Mouse (Mus musculus) megakaryocyte, embryonic 14.5 days (primary cell): ENCODE results near the gene Efnb1. TPM values are rescaled to one million over a fixed set of nuclear protein-coding genes. Genes with fewer than 3 reads are reported as not detected.
"Not testable (repeated sequence)": the region's sequence is repeated elsewhere in the genome, so short reads cannot be mapped to it uniquely, and the experiment has no call there.

ENCODE experiments used
- H3K27me3 ChIP-seq: replicated peaks from 2 replicates; pipeline ENCODE3; 2012; ENCODE audit warnings: inconsistent platforms
- H3K36me3 ChIP-seq: replicated peaks from 2 replicates; pipeline ENCODE3; 2012; ENCODE audit warnings: low read length, inconsistent platforms, mixed read lengths
- H3K4me1 ChIP-seq: 2 replicates; pipeline ENCODE4 v1.6.1; 2012; ENCODE audit warnings: inconsistent platforms
- H3K4me3 ChIP-seq: replicated peaks from 2 replicates; pipeline ENCODE3; 2012; ENCODE audit warnings: moderate library complexity, mild to moderate bottlenecking, inconsistent platforms
- H3K9me3 ChIP-seq: 2 replicates; pipeline ENCODE4 v1.6.1; 2012; ENCODE audit warnings: inconsistent platforms
- FLI1 ChIP-seq: IDR thresholded peaks from 2 replicates; pipeline ENCODE4 v1.6.1; 2012; ENCODE audit warnings: low read length, inconsistent platforms, mixed read lengths
- GATA1 ChIP-seq: IDR thresholded peaks from 3 replicates; pipeline ENCODE4 v1.6.1; 2012; ENCODE audit warnings: mixed read lengths, low read length, inconsistent platforms, borderline replicate concordance
- polyA plus RNA-seq: library from polyadenylated mRNA; stranded (reverse); fragments of >175 nt; gene quantifications from 2 replicates; pipeline ENCODE4 v1.2.3, GENCODE M21; 2012; ENCODE audit warnings: low replicate concordance; ENCODE audit not compliant: insufficient read depth

Efnb1 gene
- 8.6 and 12.4 TPM in 2 replicates for polyA plus RNA-seq

DNA sequence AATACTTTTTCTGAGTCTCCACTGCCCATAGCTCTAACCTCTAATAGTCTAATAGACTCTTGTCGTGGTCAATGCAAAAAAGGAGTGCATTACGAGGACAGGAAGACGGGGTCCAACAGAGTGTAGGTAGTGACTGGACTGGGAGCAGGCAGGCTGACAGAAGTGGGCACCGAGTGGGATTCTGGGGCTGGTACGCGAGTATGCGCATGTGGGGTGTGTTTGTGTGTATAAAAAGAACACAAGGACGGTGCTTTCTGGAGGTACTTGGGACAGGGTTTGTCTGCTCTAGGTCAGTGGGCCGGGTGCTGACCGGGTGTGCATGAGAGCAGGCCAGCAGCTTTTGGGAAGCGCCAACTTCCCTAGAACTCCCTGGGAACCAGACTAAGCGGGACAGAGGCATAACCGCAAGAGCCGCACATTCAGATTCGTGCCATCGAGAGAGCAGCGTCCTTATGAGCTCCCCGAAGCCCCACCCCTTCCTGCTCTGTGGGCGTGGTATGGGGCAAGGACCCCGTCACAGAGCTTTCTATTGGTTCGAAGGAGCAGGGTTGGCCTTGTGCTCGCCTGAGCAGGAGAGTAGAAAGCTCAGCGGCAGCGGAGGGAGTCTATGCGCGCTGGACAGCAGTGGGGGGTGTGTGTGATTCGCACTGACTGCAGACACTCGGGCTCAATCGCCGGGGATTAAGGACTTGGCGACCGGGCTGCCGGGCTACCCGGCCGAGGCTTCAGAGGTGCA is at the start of gene Efnb1:
TSS of gene Efnb1 (plus strand) at position 608 of the 736 bp plus-strand sequence.
- no peaks in the 10 kb centered on the region for H3K36me3 ChIP-seq
- H3K4me1 ChIP-seq: peaks cover 37% of the 10 kb centered on the region
- TF ChIP-seq FLI1: no peak
- TF ChIP-seq GATA1: no peak
- H3K27me3 ChIP-seq: peaks cover 60% of the 10 kb centered on the region
- H3K4me3 ChIP-seq: peak within 1 kb of the TSS; percentile 93
- H3K9me3 ChIP-seq: peaks cover 14% of the 10 kb centered on the region

DNA sequence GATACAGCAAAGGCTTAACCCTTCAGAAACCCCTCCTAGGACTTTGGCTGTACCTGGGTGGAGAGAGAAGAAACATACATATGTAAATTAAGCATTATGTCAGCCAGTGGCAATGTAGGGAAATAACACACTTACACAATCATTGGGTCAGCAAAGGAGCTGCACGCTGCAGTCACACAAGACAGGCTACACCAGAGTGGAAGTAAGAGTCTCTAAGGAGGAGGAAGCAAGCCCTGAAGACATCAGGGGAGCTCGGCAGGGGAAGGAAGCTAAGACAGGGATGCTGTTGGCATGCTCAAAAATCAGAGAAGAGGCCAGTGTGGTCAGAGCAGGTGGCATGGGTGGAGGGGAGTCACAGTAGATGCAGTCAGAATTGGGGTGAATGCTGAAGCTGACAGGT is 43.2 kb upstream of the Efnb1 start:
- Histone ChIP-seq H3K36me3 (no peaks in the 10 kb centered on the region), H3K27me3 (peaks cover 55% of the 10 kb centered on the region), H3K9me3 (no peaks in the 10 kb centered on the region), H3K4me3 (no peak overlapping the region), H3K4me1 (no peaks in the 10 kb centered on the region)
- no peak for TF ChIP-seq FLI1
- no peak for TF ChIP-seq GATA1

DNA sequence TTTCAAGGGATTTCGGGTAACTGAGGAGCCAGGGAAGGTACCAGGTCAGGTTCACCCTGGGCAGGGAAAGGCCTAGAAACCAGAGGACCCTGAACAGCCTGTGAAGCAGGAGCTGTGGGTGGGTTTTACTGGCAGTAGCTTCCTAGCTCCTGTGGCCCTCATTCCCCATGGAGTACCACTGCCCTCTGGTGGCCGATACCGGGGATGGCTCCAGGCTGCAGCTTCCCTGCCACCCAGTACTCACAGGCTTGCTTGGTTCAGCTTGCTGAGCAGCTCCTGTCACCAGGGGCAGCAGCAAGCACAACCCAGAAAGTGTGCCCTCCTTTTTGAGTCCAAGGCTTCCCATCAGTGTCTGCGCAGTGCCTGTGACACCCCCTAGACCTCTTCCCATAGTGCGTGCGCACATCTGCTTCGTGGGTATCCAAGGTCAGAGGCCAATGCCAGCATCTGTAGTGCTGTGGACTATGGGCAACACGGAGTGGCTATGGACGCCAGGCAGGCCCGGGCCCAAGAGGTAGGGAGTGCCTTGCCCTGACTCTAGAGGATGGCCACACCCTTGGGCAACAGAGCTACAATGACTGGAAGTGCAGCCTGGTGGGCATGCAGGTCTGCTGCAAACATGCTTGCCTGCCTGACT is 24.7 kb upstream of the Efnb1 start:
- not testable (repeated sequence) for H3K36me3 ChIP-seq, H3K4me1 ChIP-seq, H3K4me3 ChIP-seq
- peaks cover 28% of the 10 kb centered on the region for H3K27me3 ChIP-seq
- H3K9me3 ChIP-seq: peaks cover 11% of the 10 kb centered on the region

DNA sequence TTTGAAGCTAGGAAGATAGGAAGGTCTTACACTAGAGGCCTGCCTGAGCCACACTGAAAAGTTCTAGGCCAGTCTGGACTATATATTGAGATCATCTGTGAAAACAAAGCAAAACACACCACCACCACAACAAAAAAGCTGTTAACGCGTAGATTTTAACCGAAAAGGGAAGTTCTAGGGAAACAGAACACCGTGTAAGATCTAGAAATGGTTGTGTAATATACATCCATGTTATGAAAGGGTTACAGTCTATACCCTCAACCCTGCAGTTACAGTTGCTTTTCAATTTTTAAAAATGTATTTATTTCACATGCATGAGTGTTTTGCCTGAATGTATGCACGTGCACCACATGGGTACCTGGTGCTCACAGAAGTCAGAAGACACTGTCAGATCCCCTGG is 16.4 kb upstream of the Efnb1 start:
- Histone ChIP-seq H3K4me1 (no peaks in the 10 kb centered on the region), H3K27me3 (peaks cover 39% of the 10 kb centered on the region), H3K4me3 (no peak overlapping the region), H3K9me3 (no peaks in the 10 kb centered on the region), H3K36me3 (no peaks in the 10 kb centered on the region)
- TF ChIP-seq FLI1 (no peak), GATA1 (no peak)

DNA sequence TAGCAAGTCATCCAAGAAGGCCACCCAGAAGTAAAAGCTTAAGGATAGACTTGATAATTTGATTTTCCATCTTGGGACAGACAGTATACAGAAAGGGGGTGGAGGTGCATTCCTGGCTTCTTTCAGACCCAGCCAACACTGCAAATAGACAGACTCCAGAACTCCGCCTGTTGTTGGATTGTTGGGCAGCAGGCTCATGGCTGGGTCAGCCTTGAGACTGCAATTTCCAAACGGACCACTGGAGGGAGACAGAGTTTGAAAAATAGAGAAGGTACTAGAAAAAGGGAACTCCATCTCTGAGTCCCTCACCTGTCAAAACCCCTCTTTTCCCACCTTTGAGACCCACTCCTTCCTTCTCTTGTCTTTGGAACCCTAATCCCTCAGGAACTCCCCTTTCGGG is 5.9 kb upstream of the Efnb1 start:
- Histone ChIP-seq H3K4me1 (no peaks in the 10 kb centered on the region; the same call in 1 of the 2 replicates), H3K4me3 (no peak overlapping the region), H3K27me3 (peaks cover 64% of the 10 kb centered on the region), H3K9me3 (no peaks in the 10 kb centered on the region), H3K36me3 (no peaks in the 10 kb centered on the region)
- TF ChIP-seq FLI1 (no peak), GATA1 (no peak)

DNA sequence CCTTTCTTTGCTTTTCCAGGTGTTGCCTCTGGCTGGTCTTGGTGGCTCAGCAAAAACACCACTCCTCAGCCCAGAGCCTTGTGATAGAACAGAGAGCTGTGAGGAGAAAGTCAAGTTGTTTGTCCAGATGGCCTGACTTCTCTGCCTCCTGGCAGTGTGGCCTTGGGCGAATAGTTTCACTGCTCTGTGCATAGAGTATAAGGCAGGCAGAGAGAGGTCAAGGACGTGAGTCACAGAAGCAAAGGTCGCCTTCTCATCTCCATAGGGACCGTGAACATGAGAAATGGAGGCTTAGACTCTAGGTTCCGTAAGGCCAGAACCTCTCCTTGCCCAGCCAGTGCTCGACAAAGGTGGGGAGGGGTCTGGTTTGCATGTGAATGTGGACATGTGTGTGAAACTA is 3.4 kb upstream of the Efnb1 start:
- no peak overlapping the region for H3K4me3 ChIP-seq
- peaks cover 7% of the 10 kb centered on the region for H3K4me1 ChIP-seq
- TF ChIP-seq GATA1: no peak
- no peak for TF ChIP-seq FLI1
- peaks cover 14% of the 10 kb centered on the region for H3K9me3 ChIP-seq
- H3K36me3 ChIP-seq: no peaks in the 10 kb centered on the region
- H3K27me3 ChIP-seq: peaks cover 59% of the 10 kb centered on the region

DNA sequence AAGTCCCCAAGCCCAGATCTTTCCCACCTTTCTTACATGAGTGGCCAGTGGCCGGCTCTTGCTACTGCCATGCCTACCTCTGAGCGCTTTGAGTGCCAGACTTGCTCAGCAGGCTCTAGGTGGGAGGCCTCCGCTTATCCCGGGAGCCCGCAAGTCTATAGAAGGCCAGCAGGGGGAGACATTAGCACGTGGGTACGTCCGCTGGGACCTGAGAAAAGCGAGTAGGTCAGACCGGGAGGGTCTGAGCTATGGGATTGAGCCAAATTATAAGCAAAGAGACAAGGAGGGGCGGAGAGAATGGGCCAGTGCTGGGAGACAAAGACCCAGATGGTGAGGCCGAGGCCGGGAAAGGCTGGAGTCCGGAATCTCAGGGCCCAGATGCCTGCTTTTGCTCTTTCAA is 1.0 kb upstream of the Efnb1 start:
- Histone ChIP-seq H3K4me1 (peaks cover 30% of the 10 kb centered on the region), H3K27me3 (peaks cover 58% of the 10 kb centered on the region), H3K36me3 (no peaks in the 10 kb centered on the region), H3K4me3 (peak overlapping the region; percentile 93), H3K9me3 (peaks cover 14% of the 10 kb centered on the region)
- TF ChIP-seq FLI1 (no peak), GATA1 (no peak)

DNA sequence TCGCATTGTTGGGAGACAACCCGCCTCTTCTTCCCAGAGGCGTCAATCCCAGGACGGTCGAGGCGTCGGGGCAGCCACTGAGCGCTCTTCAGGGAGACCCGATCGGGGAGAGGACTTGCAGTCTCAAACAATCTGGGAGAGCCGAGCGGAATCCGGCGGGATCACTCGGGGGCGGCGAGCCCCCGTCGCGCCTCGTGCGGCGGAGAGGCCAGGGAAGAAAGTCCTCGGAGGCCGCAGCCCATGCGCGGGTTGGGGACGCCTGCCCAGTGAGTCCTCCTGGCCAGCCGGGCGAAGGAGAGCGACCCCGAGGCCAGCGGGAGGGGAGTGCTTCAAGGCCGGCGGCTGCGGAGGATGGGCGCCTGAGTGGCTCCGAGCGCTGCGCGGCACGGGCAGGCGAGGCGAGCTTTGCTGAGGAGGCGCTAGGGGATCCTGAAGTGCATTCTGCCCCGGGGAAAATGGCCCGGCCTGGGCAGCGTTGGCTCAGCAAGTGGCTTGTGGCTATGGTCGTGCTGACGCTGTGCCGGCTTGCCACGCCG is 569 bp downstream of the Efnb1 start:
- no peak for TF ChIP-seq GATA1
- no peak for TF ChIP-seq FLI1
- Histone ChIP-seq H3K4me3 (peak overlapping the region; percentile 93), H3K9me3 (peaks cover 14% of the 10 kb centered on the region), H3K27me3 (peaks cover 59% of the 10 kb centered on the region), H3K36me3 (no peaks in the 10 kb centered on the region), H3K4me1 (peaks cover 45% of the 10 kb centered on the region)

DNA sequence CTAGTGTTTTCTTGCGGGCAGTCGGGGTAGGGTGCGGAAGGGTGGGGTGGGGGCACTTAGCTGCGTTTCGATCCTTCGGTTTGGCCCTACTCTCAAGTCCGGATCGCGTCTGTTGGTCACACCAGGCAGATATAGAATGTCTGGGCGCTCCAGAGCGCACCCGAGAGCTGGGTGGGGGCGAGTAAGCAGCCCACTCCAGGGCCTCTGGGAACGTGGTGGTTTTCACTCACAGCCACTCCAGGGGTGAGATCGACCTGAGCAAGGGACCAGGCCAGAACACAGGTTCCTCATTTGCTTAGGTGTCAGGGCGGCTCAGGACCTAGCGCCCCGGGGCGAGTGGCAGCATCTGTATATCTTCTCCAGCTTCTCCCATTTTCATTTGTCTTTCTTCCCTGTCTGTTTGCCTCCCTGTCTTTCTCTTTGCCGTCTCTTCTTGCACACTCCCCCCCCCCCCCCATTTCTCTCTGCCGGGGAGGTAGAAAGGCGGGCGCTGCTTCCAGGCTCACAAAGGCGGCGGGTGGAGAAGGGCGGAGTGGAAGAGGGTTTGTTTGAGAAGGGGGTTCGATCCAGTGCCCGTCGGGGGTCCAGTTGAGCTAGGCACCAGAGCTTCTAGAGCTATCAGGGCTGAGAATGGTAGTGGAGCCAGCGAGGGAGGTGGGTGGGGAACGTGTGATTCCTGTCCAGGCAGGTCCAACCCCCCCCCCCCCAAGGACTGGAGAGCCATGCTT is 1.4 kb downstream of the Efnb1 start:
- TF ChIP-seq GATA1: no peak
- no peak for TF ChIP-seq FLI1
- Histone ChIP-seq H3K9me3 (peaks cover 14% of the 10 kb centered on the region), H3K36me3 (no peaks in the 10 kb centered on the region), H3K27me3 (peaks cover 51% of the 10 kb centered on the region), H3K4me1 (peaks cover 53% of the 10 kb centered on the region), H3K4me3 (peak overlapping the region; percentile 93)

DNA sequence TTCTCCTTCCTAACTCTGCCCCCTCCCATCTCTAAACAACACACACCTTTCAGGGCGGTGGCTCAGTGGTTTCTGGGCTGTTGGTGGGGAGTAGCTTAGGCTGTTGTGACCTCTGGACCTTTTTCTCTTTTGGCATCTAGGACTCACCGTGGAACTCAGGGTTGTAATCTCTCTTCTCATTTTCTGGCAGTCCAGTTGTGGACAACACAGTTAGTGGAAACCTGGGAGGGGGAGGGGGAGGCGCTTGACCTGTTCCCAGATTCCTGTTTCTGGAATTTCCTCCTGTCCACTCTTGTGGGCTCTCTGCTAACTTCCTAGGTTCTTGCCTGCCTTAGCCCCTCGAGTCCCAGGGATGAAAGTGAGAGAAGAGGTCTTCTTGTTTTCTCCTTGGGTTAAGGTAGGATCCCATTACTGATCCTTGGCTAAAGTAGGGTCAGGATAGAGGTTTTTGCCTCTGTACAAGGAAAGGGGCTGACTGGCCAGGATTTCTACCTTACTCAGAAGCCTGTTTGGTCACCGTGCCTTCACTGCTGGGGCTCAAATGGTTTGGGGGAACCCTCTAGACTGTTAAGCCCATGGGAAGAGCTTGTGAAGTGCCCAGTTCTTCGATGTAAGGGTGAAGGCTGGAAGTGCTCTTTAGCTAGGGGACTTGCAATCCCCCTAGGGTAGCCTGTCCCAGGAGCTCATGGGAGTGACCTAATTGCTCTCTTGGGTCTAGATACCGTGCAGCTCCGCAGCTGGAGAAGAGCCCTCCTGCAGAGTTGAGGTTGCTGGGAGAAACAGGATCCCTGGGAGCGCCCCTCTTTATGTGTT is 2.2 kb downstream of the Efnb1 start:
- H3K9me3 ChIP-seq: peaks cover 14% of the 10 kb centered on the region
- peak overlapping the region; percentile 93 for H3K4me3 ChIP-seq
- no peaks in the 10 kb centered on the region for H3K36me3 ChIP-seq
- peaks cover 45% of the 10 kb centered on the region for H3K27me3 ChIP-seq
- no peak for TF ChIP-seq GATA1
- H3K4me1 ChIP-seq: peaks cover 61% of the 10 kb centered on the region
